Mouse (Mus musculus) erythroblast, embryonic 14.5 days (primary cell): ENCODE results near the gene Ccpg1os.

Source experiments
- GATA1 ChIP-seq: IDR thresholded peaks from 2 replicates; pipeline ENCODE4 v1.6.1; 2012; ENCODE audit warnings: low read length, inconsistent platforms, mixed read lengths
- TAL1 ChIP-seq: IDR thresholded peaks from 3 replicates; pipeline ENCODE4 v1.6.1; 2012; ENCODE audit warnings: low read length, inconsistent platforms, mixed read lengths

- TF ChIP-seq TAL1 (no peak), GATA1 (no peak)
Measured at GRCm38 (mm10) chr9:73001314-73002011, 16.3 kb upstream of the Ccpg1os start.
